Mouse (Mus musculus) heart, embryonic 15.5 days (tissue): ENCODE measurements around the gene Ube3c. TPM values are rescaled to one million over a fixed set of nuclear protein-coding genes. Genes with fewer than 3 reads are reported as not detected.

Experiments
- polyA plus RNA-seq: library from polyadenylated mRNA; unstranded; fragments of >200 nt; fragmentation: Nextera tagmentation; extraction: Ambion mirVana; gene quantifications from 2 replicates; pipeline ENCODE4 v1.2.1, GENCODE M21; 2015

Ube3c gene
- polyA plus RNA-seq, 1 experiment from 2014 or later = 19.6 TPM

Other genes with a start within 250 kb of the Ube3c start
- 14.5 and 18.0 TPM in 2 replicates for gene Lmbr1, start 190.9 kb upstream of the Ube3c start, polyA plus RNA-seq
- 14.6 and 16.9 TPM in 2 replicates for gene Nom1, start 134.6 kb upstream of the Ube3c start, polyA plus RNA-seq
- not detected in 2 replicates for gene Mnx1, start 90.8 kb upstream of the Ube3c start, polyA plus RNA-seq
- gene Dnajb6, start 166.4 kb downstream of the Ube3c start, polyA plus RNA-seq = 93.2 and 95.6 TPM in 2 replicates
- not detected in 2 replicates for gene Gm5129, start 166.7 kb downstream of the Ube3c start, polyA plus RNA-seq